Mouse (Mus musculus) thymus, postnatal 4 days (tissue): ENCODE data around the gene Myoc.

Experiments used
- DNase-seq: peaks from one replicate; pipeline ENCODE4 v3.0.0; 2021

Gene Myoc

DNA sequence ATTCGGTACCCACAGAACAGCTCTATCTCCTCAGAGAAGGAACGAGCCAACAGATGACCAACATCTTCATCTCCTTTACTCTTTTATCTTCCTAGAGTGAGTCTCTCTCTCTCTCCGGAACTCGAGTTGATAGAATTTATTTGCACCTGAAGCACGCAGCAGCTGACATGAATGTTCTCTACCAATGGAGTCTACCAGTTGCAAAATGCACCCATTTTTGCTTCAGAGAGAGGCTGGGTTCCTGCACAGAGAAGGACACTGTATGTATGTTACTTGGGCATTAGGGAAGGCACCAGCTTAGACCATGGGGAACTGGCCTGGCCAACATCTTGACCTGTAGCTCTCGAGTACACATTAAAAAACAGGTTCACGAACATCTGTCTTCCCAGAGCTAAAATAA lies 19.2 kb downstream of the Myoc start, which contains the start of gene Myocos:
TSS of gene Myocos (minus strand) at position 101 of the 400 bp plus-strand sequence.
- DNase-seq = no peak

DNA sequence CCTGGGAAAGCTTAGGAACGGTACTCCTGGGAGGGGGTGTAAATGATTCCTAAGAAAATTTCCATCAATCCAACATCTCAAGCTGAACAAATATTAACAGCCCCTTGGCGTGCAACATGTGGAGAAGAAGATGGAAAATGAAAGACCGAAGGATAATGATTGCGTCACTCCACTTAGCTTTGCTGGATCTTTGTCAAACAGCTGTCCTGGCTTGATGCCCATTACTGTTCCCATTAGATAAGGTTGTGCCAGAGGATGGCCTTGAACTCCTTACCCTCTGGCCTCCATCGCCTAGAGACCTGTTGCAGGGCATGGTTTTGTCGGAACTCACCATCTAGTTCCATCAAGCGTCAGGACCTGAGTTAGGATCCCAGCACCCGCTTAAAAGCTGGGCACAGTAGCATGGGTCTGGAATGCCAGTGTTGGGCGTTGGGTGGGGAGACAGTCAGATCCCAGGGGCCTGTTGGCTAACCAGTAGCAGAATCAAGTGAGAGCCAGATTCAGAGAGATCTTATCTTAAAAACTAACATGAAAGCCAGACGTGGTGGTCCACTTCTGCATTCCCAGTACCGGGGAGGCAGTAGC lies 21.4 kb downstream of the Myoc start:
- DNase-seq = no peak

DNA sequence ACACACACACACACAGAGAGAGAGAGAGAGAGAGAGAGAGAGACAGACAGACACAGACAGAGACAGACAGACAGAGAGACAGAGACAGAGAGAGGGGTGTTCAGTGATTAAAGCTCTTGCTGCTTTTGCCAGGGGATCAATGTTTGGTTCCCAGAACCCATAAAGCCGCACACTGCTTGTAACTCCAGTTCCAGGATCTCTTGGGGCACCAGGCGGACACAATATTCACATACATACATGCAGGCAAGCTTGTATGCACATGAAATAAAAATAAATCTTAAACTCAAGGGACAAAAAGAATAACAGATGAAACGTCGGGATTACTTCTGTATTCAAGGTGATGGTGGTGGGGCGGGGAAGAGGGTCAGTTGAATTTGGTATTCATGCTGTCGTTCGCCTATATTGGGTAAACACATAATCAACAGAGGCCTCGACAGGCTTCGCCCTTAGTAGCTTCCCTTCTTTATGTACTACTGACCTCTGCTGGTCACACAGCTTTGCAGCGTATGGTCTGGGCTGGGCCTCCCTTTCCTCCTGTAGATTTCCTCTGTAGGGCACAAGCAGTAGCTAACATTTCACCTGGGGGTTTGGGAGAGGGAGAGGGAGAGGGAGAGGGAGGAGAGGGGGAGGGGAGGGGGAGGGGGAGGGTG lies 26.0 kb downstream of the Myoc start:
- peak; percentile 77 for DNase-seq

DNA sequence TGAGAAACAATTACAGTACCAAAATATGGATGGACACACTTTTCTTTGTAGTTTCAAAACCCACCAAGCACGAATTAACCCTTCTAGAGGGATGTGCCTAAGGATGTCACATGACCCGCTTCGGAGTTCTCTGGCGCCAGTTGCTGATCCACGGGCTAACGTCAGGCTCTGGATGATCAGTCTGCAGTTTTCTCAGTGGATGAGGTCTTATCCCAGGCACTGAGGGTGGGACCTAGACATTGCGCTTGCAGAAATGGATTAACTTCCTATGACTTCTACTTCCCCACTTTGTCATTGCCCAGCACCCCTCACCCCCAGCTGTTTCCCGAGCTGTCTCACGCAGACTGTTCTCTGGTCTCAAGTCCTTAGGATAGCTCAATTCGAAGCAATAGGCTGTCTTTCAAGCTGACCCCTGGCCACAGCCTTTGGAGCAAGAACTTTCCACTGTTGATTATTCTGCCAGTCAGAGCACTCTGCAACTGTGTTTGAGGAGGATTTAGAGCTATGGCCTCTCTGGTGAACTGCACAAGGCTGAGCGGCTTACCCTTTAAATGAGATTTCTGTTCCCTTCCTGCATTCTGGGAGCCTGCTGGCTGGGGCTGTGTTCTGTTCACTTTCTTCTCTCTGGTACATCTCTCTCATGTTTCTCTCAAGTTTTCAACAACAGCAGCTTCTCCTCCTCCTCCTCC lies 26.7 kb downstream of the Myoc start:
- peak; percentile 21 for DNase-seq

DNA sequence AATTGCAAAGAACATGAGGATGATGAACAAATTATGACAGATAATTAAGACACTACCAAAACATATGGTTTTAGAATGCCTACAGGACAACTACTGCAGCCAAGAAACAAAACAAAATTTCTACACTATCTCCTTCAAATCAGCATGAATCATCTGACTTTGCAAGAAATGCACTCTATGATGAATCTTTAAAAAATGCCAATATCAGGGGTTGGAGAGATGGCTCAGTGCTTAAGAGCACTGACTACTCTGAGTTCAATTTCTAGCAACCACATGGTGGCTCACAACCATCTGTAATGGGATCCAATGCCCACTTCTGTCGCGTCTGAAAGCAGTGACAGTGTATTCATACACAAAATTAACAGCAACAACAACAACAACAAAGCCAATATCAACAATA lies 54.8 kb downstream of the Myoc start:
- DNase-seq = no peak

DNA sequence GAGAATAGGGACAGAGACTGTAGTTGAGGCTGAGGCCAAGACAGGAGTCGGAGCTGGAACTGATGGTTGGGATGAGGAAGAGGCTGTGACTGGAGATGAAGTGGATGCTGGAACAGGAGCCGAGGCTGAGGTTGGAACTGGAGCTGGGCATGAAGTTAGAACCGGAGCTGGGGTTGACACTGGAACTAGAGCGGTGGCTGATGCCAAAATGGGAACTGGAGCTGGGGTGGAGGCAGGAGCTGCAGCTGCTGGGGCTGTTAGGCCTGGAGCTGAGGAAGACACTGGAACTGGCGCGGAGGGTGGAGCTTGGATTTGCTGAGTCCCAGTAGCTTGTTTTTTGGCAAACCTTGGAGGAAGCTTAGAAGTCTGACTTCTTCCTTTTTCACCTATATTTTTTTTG lies 58.9 kb downstream of the Myoc start:
- DNase-seq = no peak
